Mouse (Mus musculus) gastrocnemius, adult 18-20 months (tissue): Measurements from ENCODE around the gene Wbp2. TPM values are rescaled to one million over a fixed set of nuclear protein-coding genes. Genes with fewer than 3 reads are reported as not detected.
"Not testable (repeated sequence)": the region's sequence is repeated elsewhere in the genome, so short reads cannot be mapped to it uniquely, and the experiment has no call there.

ENCODE experiments used
- DNase-seq: peaks from one replicate; pipeline ENCODE4 v3.0.0; 2021; ENCODE audit warnings: low spot score
- long read RNA-seq, 2 experiments: library from polyadenylated mRNA; stranded (forward); transcript quantifications; one replicate each; pipeline ENCODE4 v2.0.0; 2021
- total RNA-seq, 2 experiments: library from RNA; stranded (reverse); gene quantifications; 2 replicates each; pipeline ENCODE4 v1.2.3; 2021

Wbp2 gene
- total RNA-seq: 10 to 100 TPM; 91.4 to 92.8 TPM
- long read RNA-seq, experiment 1, transcript Wbp2-201 (8 exons, 1,826 nt): major isoform, 87 of 118 reads
- long read RNA-seq, experiment 1, transcript Wbp2-202 (7 exons, 1,012 nt): minor isoform, 6 of 118 reads
- long read RNA-seq, experiment 1, partial matches to known transcripts: 6 of 118 reads
- long read RNA-seq, experiment 1, other reads (novel, unspliced or antisense): 16 of 118 reads
- long read RNA-seq, experiment 2, transcript Wbp2-201 (8 exons, 1,826 nt): major isoform, 99 of 114 reads
- long read RNA-seq, experiment 2, partial matches to known transcripts: 4 of 114 reads
- long read RNA-seq, experiment 2, other reads (novel, unspliced or antisense): 8 of 114 reads

DNA sequence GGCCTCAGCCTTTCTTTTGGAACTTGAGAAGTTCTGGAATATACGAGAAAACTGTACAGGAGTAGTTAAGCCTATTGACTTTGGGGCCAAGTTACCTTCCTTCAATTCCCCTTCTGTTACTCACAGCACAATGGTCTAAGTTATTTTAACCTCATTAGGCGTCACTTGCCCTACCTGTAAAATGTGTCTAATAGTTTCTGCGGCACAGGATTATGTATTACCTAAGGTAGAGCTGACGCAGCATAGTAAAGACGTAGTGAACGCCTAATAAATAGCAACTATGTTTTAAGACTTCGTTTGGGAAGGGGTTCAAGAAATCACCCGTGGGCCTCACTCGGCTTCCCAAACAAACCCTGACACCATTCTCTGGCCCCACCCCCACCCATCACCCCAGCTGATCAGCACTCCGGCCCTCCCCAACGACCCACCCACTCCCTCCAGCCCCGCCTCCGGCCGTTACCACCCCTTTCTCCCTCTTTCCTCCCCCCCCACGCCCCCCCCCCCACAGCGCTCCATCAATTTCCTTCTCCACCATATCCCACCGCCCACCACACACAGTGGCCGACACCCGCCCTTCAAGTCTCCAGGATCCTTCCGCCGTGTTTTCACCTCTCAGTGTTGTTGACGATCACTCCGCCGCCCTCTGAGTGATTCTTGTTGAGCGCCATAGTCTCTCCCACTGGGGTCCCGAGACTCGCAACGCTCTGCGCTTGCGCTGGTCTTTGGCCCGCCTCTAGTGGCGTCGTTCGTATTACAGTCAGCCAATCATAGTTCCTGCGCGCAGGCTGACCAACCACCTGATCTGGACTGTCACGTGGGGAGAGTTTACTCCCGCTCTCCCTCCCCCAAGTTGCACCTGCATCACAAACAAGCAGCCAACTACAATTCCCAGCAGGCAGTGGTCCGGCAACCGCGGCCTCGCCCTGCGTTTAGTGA is at the start of gene Wbp2:
Wbp2 (minus strand) TSS at position 738 of the 936 bp plus-strand sequence.
- peak; percentile 98 for DNase-seq

DNA sequence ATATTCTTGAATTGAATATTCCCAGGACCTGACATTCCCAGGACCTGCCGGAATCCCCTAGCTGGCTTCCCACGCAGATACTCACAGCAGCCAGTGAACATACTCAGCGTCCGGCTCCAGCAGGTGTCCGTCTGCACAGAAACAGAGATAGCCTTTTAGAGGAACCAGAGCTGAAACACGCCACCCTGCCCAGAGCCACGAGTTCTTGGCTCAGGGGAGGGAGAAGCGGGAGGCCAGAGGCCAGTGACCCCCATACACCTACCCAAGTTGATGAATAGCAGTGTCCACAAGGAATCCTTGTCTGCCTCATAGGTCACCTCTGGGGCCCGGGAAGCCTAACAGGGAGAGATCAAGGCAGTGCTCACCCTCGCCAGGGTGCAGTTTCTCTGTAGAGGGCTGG is 47.4 kb upstream of the Wbp2 start:
- DNase-seq: no peak

DNA sequence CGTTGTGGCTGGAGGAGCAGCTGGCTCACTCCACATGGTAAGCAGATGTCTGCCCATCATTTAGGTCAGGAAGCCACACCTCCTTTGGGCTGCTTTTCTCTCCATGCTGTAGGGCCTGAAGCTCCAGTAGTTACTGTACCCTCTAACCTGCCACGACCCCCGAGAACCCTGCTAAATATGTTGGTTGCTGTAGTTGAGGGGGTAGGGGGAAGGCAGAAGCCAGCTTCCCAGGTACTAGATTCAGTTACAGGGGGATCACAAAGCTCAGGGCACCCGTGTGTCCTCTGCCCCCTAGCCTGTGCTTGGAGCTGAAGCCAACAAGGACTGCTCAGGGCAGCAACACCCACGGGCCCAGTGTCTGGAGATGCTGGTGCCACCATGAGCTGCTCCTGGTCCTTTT is 46.7 kb upstream of the Wbp2 start:
- DNase-seq: no peak

- no peak for DNase-seq
These were observed 45.9 kb upstream of the Wbp2 start for GRCm38 (mm10) chr11:116132366-116133333.

GRCm38 (mm10) chr11:116131349-116132170 is 44.8 kb upstream of the Wbp2 start:
- DNase-seq: no peak

GRCm38 (mm10) chr11:116130488-116131205 is 43.9 kb upstream of the Wbp2 start, which contains the start of gene Trim65:
TSS of gene Trim65 (minus strand) at chr11:116131128.
- peak; percentile 89 for DNase-seq

DNA sequence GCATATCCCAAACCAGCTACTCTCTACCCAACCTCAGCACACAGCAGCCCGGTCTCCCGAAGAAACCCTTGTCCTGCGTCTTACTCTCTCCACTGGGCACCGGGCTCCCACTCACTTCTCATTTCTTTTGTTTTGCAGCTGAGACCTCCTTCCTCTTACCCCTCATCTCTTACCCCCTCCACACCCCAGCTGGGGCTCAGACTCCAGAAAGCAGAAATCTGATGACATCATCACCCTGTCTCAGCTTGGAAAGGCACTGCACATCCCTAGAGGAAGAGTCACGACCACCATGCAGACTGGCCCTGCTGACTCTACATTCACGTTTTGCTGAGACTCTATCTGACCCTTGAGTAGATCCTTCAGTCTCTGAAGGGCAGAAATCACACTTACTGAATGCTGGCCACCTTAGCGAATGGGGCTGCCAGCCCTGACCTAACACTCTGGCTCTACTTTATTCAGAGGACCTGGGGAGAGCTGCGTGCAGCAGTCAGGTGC is 43.2 kb upstream of the Wbp2 start:
- no peak for DNase-seq

GRCm38 (mm10) chr11:116129091-116129790 is 42.4 kb upstream of the Wbp2 start:
- no peak for DNase-seq

- DNase-seq: no peak
These were observed 41.2 kb upstream of the Wbp2 start for GRCm38 (mm10) chr11:116127986-116128385.

DNA sequence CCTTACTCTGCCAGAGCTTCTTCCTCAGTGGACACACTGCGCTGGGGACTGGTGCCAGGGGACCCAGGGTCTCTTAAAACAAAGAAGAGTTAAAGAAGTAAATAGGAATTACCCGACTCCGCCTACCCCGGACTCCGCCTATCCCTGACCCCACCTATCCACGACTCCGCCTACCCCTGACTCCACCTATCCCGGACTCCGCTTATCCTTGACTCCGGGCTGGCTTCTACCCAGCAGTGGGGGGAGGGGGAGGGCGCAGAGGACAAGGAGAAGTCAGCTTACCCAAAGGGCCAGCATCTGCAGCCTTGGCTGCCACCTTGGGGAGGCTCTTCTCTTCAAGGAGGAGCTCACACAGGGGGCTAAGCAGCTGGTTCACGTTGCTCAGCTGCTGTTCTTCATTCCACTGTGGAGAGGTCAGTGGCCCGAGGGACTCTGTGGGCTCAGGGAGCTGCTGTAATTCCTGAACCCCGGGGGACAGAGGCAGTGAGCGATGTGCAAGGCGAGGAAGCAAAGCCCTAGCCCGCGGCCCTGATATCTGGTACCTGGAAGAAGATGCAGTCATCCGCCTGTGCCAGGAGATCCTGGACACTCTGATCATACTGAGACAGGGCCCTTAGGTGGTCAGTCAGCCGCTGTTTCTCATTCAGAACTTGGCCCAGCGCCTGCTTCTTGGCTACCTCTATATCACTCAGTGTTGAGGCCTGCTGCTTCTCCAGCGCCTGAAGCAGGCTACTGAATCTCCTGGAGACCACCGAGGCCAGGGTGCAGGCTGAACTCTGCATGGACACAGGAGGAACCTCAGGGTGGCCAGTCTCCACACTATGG is 40.6 kb upstream of the Wbp2 start, which contains the start of gene Trim47:
Trim47 (minus strand) TSS at position 55 of the 825 bp plus-strand sequence.
- DNase-seq: peak; percentile 70

- no peak for DNase-seq
These were observed 39.5 kb upstream of the Wbp2 start for GRCm38 (mm10) chr11:116126261-116126660.

- not testable (repeated sequence) for DNase-seq
These were observed 35.0 kb upstream of the Wbp2 start for GRCm38 (mm10) chr11:116121731-116122245.

DNA sequence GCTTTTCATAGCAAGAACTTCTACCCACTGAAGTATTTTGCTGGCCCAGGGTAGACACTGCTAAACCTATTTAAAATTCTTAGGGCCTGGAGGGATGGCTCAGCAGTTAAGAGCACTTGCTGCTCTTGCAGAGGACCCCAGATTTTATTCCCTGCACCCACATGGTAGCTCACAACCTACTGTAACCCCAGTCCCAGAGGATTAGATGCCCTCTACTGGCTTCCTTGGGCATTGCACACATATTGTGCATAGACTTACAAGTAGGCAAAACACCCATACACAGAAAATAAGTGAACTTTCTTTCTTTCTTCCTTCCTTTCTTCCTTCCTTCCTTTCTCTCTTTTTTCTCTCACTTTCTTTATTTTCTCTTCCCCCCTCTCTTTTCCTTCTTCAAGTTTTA is 31.0 kb upstream of the Wbp2 start:
- no peak for DNase-seq

- DNase-seq: no peak
These were observed 30.4 kb upstream of the Wbp2 start for GRCm38 (mm10) chr11:116117241-116117640.

DNA sequence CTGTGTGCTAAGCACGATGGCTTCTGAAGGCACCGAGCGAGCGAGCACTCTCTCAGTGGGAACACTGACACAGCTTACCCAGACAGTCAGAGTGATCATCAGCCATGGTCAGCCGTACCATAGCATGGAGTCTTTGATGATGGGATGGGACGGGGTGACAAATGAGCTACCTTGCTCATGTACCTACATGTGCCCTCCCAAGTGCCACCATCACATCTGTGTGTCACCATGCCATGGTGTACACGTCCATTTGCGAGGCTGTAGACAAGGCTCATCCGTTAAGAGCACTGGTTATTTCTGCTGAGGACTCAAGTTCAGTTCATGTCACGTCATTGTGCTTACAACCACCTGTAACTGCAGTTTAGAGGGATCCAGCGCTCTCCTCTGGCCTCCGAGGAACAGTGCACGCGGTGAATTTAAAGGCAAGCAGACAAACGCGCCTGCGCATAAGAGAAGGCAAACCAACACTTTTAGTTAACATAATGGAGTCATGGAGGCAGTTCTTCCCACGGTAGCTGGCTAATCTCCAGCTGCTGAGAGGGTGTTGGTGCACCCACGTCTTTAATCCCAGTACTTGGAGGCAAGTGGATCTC is 24.9 kb upstream of the Wbp2 start:
- DNase-seq: no peak

GRCm38 (mm10) chr11:116111067-116111466 is 24.3 kb upstream of the Wbp2 start:
- no peak for DNase-seq

GRCm38 (mm10) chr11:116110540-116110939 is 23.7 kb upstream of the Wbp2 start:
- DNase-seq: no peak
